ENCODE assay signal across 15 mouse cellular contexts in genomic region chr8:77016713-77017112, GRCm38 (mm10).
DNase-seq lines count a peak whose midpoint lies in the region; ATAC-seq and TF ChIP-seq lines count a peak whose summit lies in the region.
"Had no signal": no experiment of that assay in that cellular context is flagged by ENCODE, and none has a peak within 500 bp of the region (broad histone marks: within the 10 kb centered on the region; RNA-seq: fewer than 3 reads in every experiment).

No protein-coding gene starts in this region.

- no peaks in the 10 kb centered on the region for H3K4me1 ChIP-seq in forebrain, postnatal 0 days (ENCODE audit: insufficient read depth)
- no peaks in the 10 kb centered on the region for H3K4me1 ChIP-seq in forebrain, embryonic 11.5 days (replicated peaks; ENCODE audit: control insufficient read depth, insufficient read depth, low read length)
- H3K4me1 ChIP-seq in stomach, postnatal 0 days (replicated peaks; ENCODE audit: control insufficient read depth, insufficient read depth) = no peaks in the 10 kb centered on the region
- H3K4me1 ChIP-seq: embryonic facial prominence, embryonic 10.5 days had no signal

- H3K9me3 ChIP-seq in forebrain, postnatal 0 days (ENCODE audit: low read length) = no peaks in the 10 kb centered on the region
- H3K9me3 ChIP-seq in forebrain, embryonic 11.5 days (ENCODE audit: control insufficient read depth, low read length) = no peaks in the 10 kb centered on the region
- no peaks in the 10 kb centered on the region for H3K9me3 ChIP-seq in stomach, postnatal 0 days (ENCODE audit: control insufficient read depth, low read length)
- H3K9me3 ChIP-seq: embryonic facial prominence, embryonic 10.5 days; forebrain, embryonic 10.5 days had no signal

- H3K27ac ChIP-seq in forebrain, postnatal 0 days (ENCODE audit: low read depth, low read length) = no peak overlapping the region
- H3K27ac ChIP-seq in forebrain, embryonic 11.5 days (ENCODE audit: low read depth, low read length) = no peak overlapping the region
- no peak overlapping the region for H3K27ac ChIP-seq in stomach, postnatal 0 days (replicated peaks)
- H3K27ac ChIP-seq: embryonic facial prominence, embryonic 10.5 days; forebrain, embryonic 10.5 days; hindbrain, embryonic 14.5 days had no signal

- no peak for TF ChIP-seq EP300 in stomach, postnatal 0 days (optimal IDR thresholded peaks at IDR 0.05)

- H3K27me3 ChIP-seq in forebrain, postnatal 0 days (ENCODE audit: insufficient read depth, low read length) = no peaks in the 10 kb centered on the region
- H3K27me3 ChIP-seq in forebrain, embryonic 11.5 days (ENCODE audit: control insufficient read depth, insufficient read depth, low read length) = no peaks in the 10 kb centered on the region
- no peaks in the 10 kb centered on the region for H3K27me3 ChIP-seq in stomach, postnatal 0 days (ENCODE audit: control insufficient read depth, insufficient read depth, low read length)

- no peak overlapping the region for H3K9ac ChIP-seq in forebrain, postnatal 0 days
- no peak overlapping the region for H3K9ac ChIP-seq in forebrain, embryonic 11.5 days (ENCODE audit: low read length)
- no peak overlapping the region for H3K9ac ChIP-seq in stomach, postnatal 0 days (ENCODE audit: low read length)
- H3K9ac ChIP-seq: hindbrain, embryonic 14.5 days had no signal

- no peak overlapping the region for H3K4me3 ChIP-seq in forebrain, postnatal 0 days (ENCODE audit: low read depth, low read length)
- H3K4me3 ChIP-seq in forebrain, embryonic 11.5 days (ENCODE audit: low read depth, low read length) = no peak overlapping the region
- no peak overlapping the region for H3K4me3 ChIP-seq in stomach, postnatal 0 days (ENCODE audit: low read depth, low read length)
- H3K4me3 ChIP-seq: embryonic facial prominence, embryonic 10.5 days; forebrain, embryonic 10.5 days had no signal

- no peaks in the 10 kb centered on the region for H3K36me3 ChIP-seq in forebrain, postnatal 0 days (ENCODE audit: insufficient read depth)
- H3K36me3 ChIP-seq in forebrain, embryonic 11.5 days (ENCODE audit: control insufficient read depth, insufficient read depth, low read length) = no peaks in the 10 kb centered on the region
- no peaks in the 10 kb centered on the region for H3K36me3 ChIP-seq in stomach, postnatal 0 days (ENCODE audit: control insufficient read depth, insufficient read depth, low read length)
- H3K36me3 ChIP-seq: embryonic facial prominence, embryonic 10.5 days; forebrain, embryonic 10.5 days had no signal

- TF ChIP-seq CTCF in forebrain, postnatal 0 days (IDR thresholded peaks at IDR 0.05; ENCODE audit: low read depth) = 0 out of 2 replicates have a peak, but pooled peaks have one; percentile 11
- peak; percentile 36 for TF ChIP-seq CTCF in stomach, postnatal 0 days (IDR thresholded peaks at IDR 0.05; ENCODE audit: low read depth)

- no peak overlapping the region for H3K4me2 ChIP-seq in forebrain, postnatal 0 days (ENCODE audit: low read depth)
- no peak overlapping the region for H3K4me2 ChIP-seq in forebrain, embryonic 11.5 days (ENCODE audit: low read depth, low read length, severe bottlenecking)
- H3K4me2 ChIP-seq in stomach, postnatal 0 days (replicated peaks; ENCODE audit: low read depth) = no peak overlapping the region
- H3K4me2 ChIP-seq: hindbrain, embryonic 14.5 days had no signal

- WGBS in forebrain, postnatal 0 days = 96% methylated on average over 3 of the region's 3 CpGs
- 95% methylated on average over 3 of the region's 3 CpGs for WGBS in forebrain, embryonic 11.5 days
- WGBS in stomach, postnatal 0 days = 96% methylated on average over 3 of the region's 3 CpGs

- no peak for ATAC-seq in forebrain, postnatal 0 days
- ATAC-seq in forebrain, embryonic 11.5 days (replicated peaks; ENCODE audit: low FRiP score) = no peak
- ATAC-seq in stomach, postnatal 0 days (ENCODE audit: low FRiP score, low TSS enrichment) = no peak

- no peak for DNase-seq in forebrain, postnatal 0 days
- no peak for DNase-seq in forebrain, embryonic 11.5 days (ENCODE audit: low spot score)
- DNase-seq in kidney, postnatal 10 days = peak; percentile 13
- DNase-seq in kidney, adult 9 months = no peak
- DNase-seq in thymus, postnatal 4 days = peak; percentile 17
- DNase-seq in thymus, adult 18-20 months = no peak
- DNase-seq in stomach, postnatal 0 days (ENCODE audit: low spot score) = no peak
- no peak for DNase-seq in right cerebral cortex, postnatal 36 days (ENCODE audit: low spot score in 2 of 2)
- DNase-seq: cerebellum, postnatal 25 days; kidney, adult 8-10 months; left cerebral cortex, postnatal 4 days; lung, adult 18-20 months had no signal

Comparison
In these comparisons a context has a peak if more than half of its experiments do, and no peak if none do; other contexts are left out.
1. DNase-seq: peak in kidney, postnatal 10 days (single experiment) and thymus, postnatal 4 days (single experiment); none in forebrain, postnatal 0 days (single experiment), forebrain, embryonic 11.5 days (single experiment), kidney, adult 9 months (single experiment), thymus, adult 18-20 months (0 of 2), stomach, postnatal 0 days (single experiment) and right cerebral cortex, postnatal 36 days (0 of 2).